Mouse (Mus musculus) cortical plate, adult 2 months (tissue): ENCODE data around the gene Cul5. TPM values are rescaled to one million over a fixed set of nuclear protein-coding genes. Genes with fewer than 3 reads are reported as not detected.

Experiments
- H3K27ac ChIP-seq: fragments of 200-500 bp; 2 replicates; pipeline ENCODE4 v1.5.1; 2012; ENCODE audit warnings: low read length, control low read depth, inconsistent platforms; ENCODE audit not compliant: insufficient read depth
- H3K4me1 ChIP-seq: fragments of 200-500 bp; 2 replicates; pipeline ENCODE4 v1.6.1; 2011; ENCODE audit warnings: low read length; ENCODE audit not compliant: control insufficient read depth, insufficient read depth
- H3K4me3 ChIP-seq: fragments of 200-500 bp; 2 replicates; pipeline ENCODE4 v1.5.1; 2011; ENCODE audit warnings: mild to moderate bottlenecking, low read length, control low read depth; ENCODE audit not compliant: insufficient read depth
- CTCF ChIP-seq: fragments of 200-500 bp; IDR thresholded peaks from 2 replicates; pipeline ENCODE4 v1.5.1; 2011; ENCODE audit warnings: mild to moderate bottlenecking, control low read depth, low read length; ENCODE audit not compliant: insufficient read depth; ENCODE audit errors: extremely low read depth
- POLR2A ChIP-seq: fragments of 200-500 bp; IDR thresholded peaks from 2 replicates; pipeline ENCODE4 v1.6.1; 2011; ENCODE audit warnings: mild to moderate bottlenecking, low read length, control low read depth; ENCODE audit not compliant: insufficient read depth; ENCODE audit errors: extremely low read depth
- polyA plus RNA-seq: library from polyadenylated mRNA; depleted of rRNA; stranded (reverse); fragments of >200 nt; gene quantifications from 2 replicates; pipeline ENCODE4 v1.2.3, GENCODE M21; 2012; rRNA removed

The Cul5 gene
- polyA plus RNA-seq, 1 experiment, result 20.3 TPM

DNA sequence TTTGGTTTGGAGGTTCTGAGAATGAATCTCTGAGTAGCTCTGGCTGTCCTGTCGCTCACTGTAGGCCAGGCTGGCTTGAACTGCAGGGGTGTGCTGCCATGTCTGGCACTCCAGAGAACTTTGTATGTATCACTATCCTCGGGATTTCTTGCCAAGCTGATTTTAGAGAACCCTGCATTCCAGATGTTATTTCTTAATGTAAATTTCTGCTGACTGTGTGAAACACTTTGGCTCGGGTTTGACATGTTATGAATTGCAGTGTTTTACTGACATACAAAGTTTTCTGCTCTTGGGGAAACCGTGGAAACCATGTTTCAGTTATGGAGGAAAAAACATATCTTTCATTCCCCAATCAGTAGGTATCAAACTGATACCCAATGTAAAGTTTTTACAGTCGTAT is 94.1 kb downstream of the Cul5 start:
- Histone ChIP-seq H3K27ac (no peak overlapping the region), H3K4me1 (no peaks in the 10 kb centered on the region), H3K4me3 (no peak overlapping the region)
- TF ChIP-seq POLR2A (no peak), CTCF (no peak)

DNA sequence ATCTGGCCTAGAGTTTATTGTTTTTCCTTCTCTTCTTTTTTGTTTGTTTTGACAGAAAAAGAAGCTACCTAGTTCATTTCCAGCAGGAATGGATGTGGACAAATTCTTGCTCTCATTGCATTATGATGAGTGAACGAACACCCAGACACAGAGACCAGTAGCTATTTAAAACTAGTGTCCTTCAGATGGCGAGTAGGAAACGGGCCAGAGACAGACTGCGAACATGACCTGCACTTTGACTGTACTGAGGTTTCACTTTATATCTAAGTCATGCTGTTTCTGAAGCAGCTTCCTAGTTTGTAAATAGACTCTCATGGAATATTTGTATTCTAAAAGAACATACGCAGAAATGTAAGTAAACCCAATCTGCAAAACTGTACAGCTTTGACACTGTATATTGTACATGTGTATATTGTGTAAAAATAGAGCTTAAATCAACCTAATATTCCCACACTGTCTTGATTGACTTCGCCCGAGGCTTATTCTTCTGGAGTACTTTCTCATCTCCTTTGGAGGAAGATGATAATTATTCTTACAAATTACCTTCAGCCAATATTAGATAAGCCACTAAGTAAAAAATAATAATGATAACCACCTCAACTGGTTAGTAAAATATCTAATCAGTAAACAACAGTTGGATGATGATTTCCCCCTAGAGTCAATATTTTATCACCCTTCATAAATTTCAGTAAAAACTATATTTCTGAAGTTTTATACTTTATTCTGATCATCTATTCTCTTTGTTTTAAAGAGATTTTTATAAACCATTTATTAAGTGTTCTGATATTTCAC is 97.1 kb downstream of the Cul5 start:
- Histone ChIP-seq H3K4me3 (no peak overlapping the region), H3K27ac (no peak overlapping the region), H3K4me1 (no peaks in the 10 kb centered on the region)
- TF ChIP-seq CTCF (no peak), POLR2A (no peak)

DNA sequence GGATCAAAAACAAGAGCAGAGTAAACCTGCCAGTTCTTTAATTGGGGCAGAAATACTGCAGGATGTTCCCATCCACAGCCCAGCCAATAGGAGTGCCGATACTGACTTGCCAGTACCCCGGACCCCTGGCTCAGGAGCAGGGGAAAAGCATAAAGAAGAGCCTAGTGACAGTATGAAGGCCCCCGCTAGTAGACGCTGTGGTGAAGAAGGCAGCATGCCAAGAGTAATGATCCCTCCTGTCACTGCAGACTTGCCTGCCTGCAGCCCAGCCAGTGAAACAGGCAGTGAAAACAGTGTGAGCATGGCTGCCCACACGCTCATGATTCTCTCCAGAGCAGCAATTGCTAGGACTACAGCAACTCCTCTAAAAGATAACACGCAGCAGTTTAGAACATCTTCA is 99.2 kb downstream of the Cul5 start:
- TF ChIP-seq CTCF (peak; percentile 23; the same call in 1 of the 2 replicates), POLR2A (no peak)
- no peaks in the 10 kb centered on the region for H3K4me1 ChIP-seq
- no peak overlapping the region for H3K4me3 ChIP-seq
- H3K27ac ChIP-seq, result no peak overlapping the region

Other genes with a start within 250 kb of the Cul5 start
- gene Atm, start 133.3 kb downstream of the Cul5 start, polyA plus RNA-seq, result 5.3 and 7.2 TPM in 2 replicates
- 10.3 and 10.9 TPM in 2 replicates for gene Npat, start 133.0 kb downstream of the Cul5 start, polyA plus RNA-seq
- 68.6 and 69.0 TPM in 2 replicates for gene Acat1, start 59.6 kb downstream of the Cul5 start, polyA plus RNA-seq
- 0.45 and 0.69 TPM in 2 replicates for gene Rab39, start 36.2 kb upstream of the Cul5 start, polyA plus RNA-seq
- gene Slc35f2, start 101.5 kb upstream of the Cul5 start, polyA plus RNA-seq, result 5.7 and 6.2 TPM in 2 replicates
- 0.38 and 0.50 TPM in 2 replicates for gene Sln, start 180.2 kb upstream of the Cul5 start, polyA plus RNA-seq